Mouse (Mus musculus) brain, embryonic 18.5 days (tissue): ENCODE results near the gene Crebbp.

Experiments
- DNase-seq: peaks from one replicate; pipeline ENCODE4 v3.0.0-alpha.2; 2012; ENCODE audit warnings: low read depth, low spot score

Gene Crebbp

GRCm38 (mm10) chr16:4045524-4045923, 168.3 kb downstream of the Crebbp start:
- no peak for DNase-seq

GRCm38 (mm10) chr16:4044093-4044492, 169.7 kb downstream of the Crebbp start:
- no peak for DNase-seq

- DNase-seq, result no peak
Observed at GRCm38 (mm10) chr16:4041646-4042045, 172.2 kb downstream of the Crebbp start.

GRCm38 (mm10) chr16:4040206-4040605, 173.6 kb downstream of the Crebbp start:
- DNase-seq, result no peak

GRCm38 (mm10) chr16:4037690-4038089, 176.1 kb downstream of the Crebbp start:
- DNase-seq, result no peak

GRCm38 (mm10) chr16:4036807-4037206, 177.0 kb downstream of the Crebbp start, which contains the start of gene Dnase1:
TSS of gene Dnase1 (plus strand) at chr16:4036942.
- DNase-seq, result no peak

GRCm38 (mm10) chr16:4035575-4035974, 178.2 kb downstream of the Crebbp start:
- DNase-seq, result no peak

- no peak for DNase-seq
Observed at GRCm38 (mm10) chr16:4034476-4034875, 179.3 kb downstream of the Crebbp start.

- no peak for DNase-seq
Observed at GRCm38 (mm10) chr16:4033971-4034370, 179.8 kb downstream of the Crebbp start.

- DNase-seq, result no peak
Observed at GRCm38 (mm10) chr16:4032341-4032748, 181.5 kb downstream of the Crebbp start.

GRCm38 (mm10) chr16:4031441-4032274, 182.1 kb downstream of the Crebbp start:
- no peak for DNase-seq
